Mouse (Mus musculus) neural tube, embryonic 13.5 days (tissue): ENCODE data around the gene Ncapd3. TPM values are rescaled to one million over a fixed set of nuclear protein-coding genes. Genes with fewer than 3 reads are reported as not detected.

Source experiments
- ATAC-seq: fragments of 200-750 bp; cut with Nextera tagmentation; 2 replicates; pipeline ENCODE4 v1.8.0; 2017; ENCODE audit warnings: low read depth, mild to moderate bottlenecking, moderate TSS enrichment, moderate library complexity
- H3K27ac ChIP-seq: fragments of 300-500 bp; sonication (generic); replicated peaks from 2 replicates; pipeline ENCODE4 v1.5.1; 2015; ENCODE audit warnings: moderate library complexity, mild to moderate bottlenecking, inconsistent platforms
- H3K27me3 ChIP-seq: fragments of 300-500 bp; sonication (generic); 2 replicates; pipeline ENCODE4 v1.6.1; 2015; ENCODE audit warnings: mild to moderate bottlenecking, inconsistent platforms
- H3K36me3 ChIP-seq: fragments of 300-500 bp; sonication (generic); 2 replicates; pipeline ENCODE4 v1.6.1; 2015; ENCODE audit warnings: mild to moderate bottlenecking, inconsistent platforms
- H3K4me1 ChIP-seq: fragments of 300-500 bp; sonication (generic); replicated peaks from 2 replicates; pipeline ENCODE4 v1.6.1; 2015; ENCODE audit warnings: inconsistent platforms
- H3K4me2 ChIP-seq: fragments of 300-500 bp; sonication (generic); 2 replicates; pipeline ENCODE4 v1.6.1; 2015; ENCODE audit warnings: inconsistent platforms, mild to moderate bottlenecking, moderate library complexity
- H3K4me3 ChIP-seq: fragments of 300-500 bp; sonication (generic); 2 replicates; pipeline ENCODE4 v1.5.1; 2015; ENCODE audit warnings: mild to moderate bottlenecking, inconsistent platforms
- H3K9ac ChIP-seq: fragments of 300-500 bp; sonication (generic); 2 replicates; pipeline ENCODE4 v1.6.1; 2015; ENCODE audit warnings: moderate library complexity, mild to moderate bottlenecking, inconsistent platforms
- H3K9me3 ChIP-seq: fragments of 300-500 bp; sonication (generic); 2 replicates; pipeline ENCODE4 v1.6.1; 2016; ENCODE audit warnings: inconsistent platforms
- WGBS: fragments of 180-500 bp; shearing (Covaris S2); methylation state at CpG from one replicate; pipeline ENCODE4 v1.1.7; 2015; 5-methylcytosine and 5-hydroxymethylcytosine counted together
- polyA plus RNA-seq: library from polyadenylated mRNA; unstranded; fragments of >200 nt; fragmentation: Nextera tagmentation; extraction: Ambion mirVana; gene quantifications from 2 replicates; pipeline ENCODE4 v1.2.1, GENCODE M21; 2015

Ncapd3 gene
- polyA plus RNA-seq, 1 experiment from 2014 or later: 13.6 TPM

DNA sequence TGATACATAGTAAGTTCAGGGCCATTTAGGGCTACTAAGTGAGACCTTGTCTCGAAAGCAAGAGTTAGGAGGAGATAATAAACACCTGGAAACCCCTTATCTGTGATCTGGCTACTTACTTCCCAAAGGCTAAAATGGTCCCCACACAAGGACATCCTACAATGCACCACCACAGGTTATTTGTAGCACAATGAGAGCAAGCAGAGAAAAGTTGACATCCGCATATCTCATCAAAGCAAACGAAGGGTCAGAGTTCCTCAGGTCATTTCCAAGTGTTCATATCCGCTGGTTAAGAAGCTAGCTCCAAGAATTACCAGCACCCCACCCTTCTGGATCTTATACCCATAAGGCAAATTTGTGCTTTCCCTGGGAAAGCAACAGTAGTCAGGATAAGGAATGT lies 78.5 kb downstream of the Ncapd3 start:
- Histone ChIP-seq H3K4me2 (no peak overlapping the region), H3K4me1 (peaks cover 28% of the 10 kb centered on the region), H3K9me3 (no peaks in the 10 kb centered on the region), H3K36me3 (peaks cover 21% of the 10 kb centered on the region), H3K27me3 (no peaks in the 10 kb centered on the region), H3K27ac (no peak overlapping the region), H3K4me3 (no peak overlapping the region), H3K9ac (no peak overlapping the region)
- 88% methylated on average over 4 of the region's 4 CpGs for WGBS
- ATAC-seq: no peak

DNA sequence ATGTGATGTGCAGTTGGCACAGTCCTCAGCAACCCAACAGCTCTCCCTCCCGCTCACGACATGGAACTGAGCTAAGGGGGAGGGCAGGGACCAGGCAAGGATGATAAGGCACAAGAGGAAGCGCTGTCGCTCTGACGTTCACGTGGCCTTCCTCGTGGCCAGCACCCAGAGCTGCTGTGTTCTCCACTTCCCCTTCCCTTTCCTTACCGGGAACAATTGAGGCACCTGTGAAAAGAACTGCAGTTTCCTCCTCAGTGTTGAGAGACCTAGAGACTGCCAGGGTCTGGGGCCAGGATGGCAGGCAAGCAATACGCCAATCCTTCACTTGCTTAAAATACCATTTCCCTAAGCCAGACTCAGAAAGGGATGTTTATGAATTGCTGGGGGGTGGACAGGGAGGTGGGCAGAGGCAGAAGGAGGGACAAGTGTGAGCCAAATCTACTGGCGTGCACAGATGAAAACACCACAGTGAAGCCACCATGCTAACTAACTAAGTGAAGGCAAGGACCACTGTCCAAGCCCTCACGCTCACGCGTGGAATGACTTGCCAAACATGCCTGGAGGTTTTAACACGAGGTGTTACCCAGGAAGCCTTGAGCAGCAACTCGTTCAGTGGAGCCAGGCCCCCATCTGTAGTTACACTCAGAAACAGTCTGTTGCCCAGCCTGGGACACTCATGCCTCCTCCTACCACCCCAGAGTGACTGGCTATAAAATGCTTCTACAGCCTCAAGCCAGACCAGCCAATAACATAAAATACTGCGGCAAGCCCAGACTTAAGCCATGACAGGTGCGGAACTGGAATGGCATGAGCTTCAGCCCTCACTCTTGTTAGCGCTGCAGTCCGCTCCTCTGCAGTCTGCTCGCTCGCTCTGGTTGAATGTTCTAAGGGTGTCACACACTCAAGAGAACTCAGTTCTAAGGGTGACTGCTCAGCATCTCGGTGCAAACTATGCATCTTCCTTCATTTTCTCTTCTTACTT lies 79.8 kb downstream of the Ncapd3 start:
- no peak overlapping the region for H3K4me2 ChIP-seq
- H3K9me3 ChIP-seq: no peaks in the 10 kb centered on the region
- H3K36me3 ChIP-seq: peaks cover 7% of the 10 kb centered on the region
- no peak overlapping the region for H3K4me3 ChIP-seq
- no peaks in the 10 kb centered on the region for H3K27me3 ChIP-seq
- ATAC-seq: no peak
- no peak overlapping the region for H3K9ac ChIP-seq
- 69% methylated on average over 22 of the region's 22 CpGs for WGBS
- H3K27ac ChIP-seq: no peak overlapping the region
- H3K4me1 ChIP-seq: peaks cover 28% of the 10 kb centered on the region

DNA sequence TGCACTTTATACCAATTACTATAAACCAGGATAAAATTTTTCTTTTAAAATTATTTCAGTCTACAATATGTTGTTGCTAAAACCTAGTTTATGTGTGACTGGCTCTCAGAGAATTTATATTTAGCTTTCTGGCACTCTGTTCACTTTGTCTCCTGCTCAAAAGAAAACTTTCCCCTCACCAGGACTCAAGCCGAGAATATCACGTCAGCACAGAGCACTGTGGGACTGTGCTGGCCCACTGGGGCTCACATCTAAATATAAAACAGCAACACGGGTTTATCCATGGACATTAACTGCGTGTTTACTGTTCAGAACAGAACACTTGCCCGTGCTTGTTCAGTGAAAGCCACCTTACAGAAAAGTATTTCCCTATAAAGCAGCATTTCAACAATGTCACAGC lies 80.7 kb downstream of the Ncapd3 start:
- no peaks in the 10 kb centered on the region for H3K9me3 ChIP-seq
- no peaks in the 10 kb centered on the region for H3K27me3 ChIP-seq
- H3K4me3 ChIP-seq: no peak overlapping the region
- no peak overlapping the region for H3K9ac ChIP-seq
- ATAC-seq: no peak
- no peaks in the 10 kb centered on the region for H3K36me3 ChIP-seq
- 57% methylated on average over 5 of the region's 5 CpGs for WGBS
- H3K4me1 ChIP-seq: peaks cover 28% of the 10 kb centered on the region
- no peak overlapping the region for H3K4me2 ChIP-seq
- H3K27ac ChIP-seq: no peak overlapping the region

DNA sequence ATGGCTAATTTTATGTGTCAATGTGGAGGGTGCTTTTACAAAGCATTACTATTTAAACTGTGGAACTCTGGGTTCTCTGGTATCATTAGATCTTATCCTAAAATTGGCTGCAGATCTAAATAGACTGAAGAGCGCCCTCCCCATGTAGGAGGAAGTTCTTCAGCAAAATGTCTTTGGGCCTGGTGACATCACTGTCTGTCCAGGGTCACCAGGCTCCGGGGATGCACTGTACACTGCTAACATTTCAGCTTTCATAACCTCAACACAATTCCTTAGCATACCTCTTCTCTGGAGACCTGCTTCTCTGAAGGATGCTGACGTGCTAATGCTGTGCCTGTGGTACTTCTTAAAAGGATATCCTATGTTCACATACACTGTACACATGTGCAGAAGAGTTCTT lies 81.8 kb downstream of the Ncapd3 start:
- Histone ChIP-seq H3K9ac (no peak overlapping the region), H3K36me3 (no peaks in the 10 kb centered on the region), H3K27ac (no peak overlapping the region), H3K4me2 (no peak overlapping the region), H3K4me1 (peaks cover 24% of the 10 kb centered on the region), H3K27me3 (no peaks in the 10 kb centered on the region), H3K9me3 (no peaks in the 10 kb centered on the region), H3K4me3 (no peak overlapping the region)
- no peak for ATAC-seq
- WGBS: 92% methylated on average over 3 of the region's 3 CpGs

DNA sequence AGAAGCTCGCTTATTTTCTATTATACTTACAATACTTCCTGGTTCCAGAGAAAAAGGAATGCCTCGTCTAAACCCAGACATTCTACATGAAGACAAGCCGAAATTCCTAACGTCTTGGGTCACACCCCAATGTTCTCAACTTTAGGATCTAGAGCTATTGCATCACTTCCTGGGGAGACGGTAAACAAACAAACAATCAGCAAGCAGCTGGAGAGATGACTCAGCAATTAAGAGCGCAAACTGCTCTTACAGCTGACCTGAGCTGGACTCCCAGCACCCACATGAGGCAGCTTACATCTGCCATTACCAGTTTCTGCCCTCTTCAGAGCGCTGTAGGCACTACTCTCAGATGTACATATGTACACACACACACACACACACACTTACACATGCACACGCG lies 91.3 kb downstream of the Ncapd3 start:
- Histone ChIP-seq H3K9me3 (no peaks in the 10 kb centered on the region), H3K27ac (no peak overlapping the region), H3K4me2 (no peak overlapping the region), H3K27me3 (no peaks in the 10 kb centered on the region), H3K4me3 (no peak overlapping the region), H3K9ac (no peak overlapping the region), H3K36me3 (no peaks in the 10 kb centered on the region), H3K4me1 (peaks cover 41% of the 10 kb centered on the region)
- WGBS: 85% methylated on average over 9 of the region's 9 CpGs
- ATAC-seq: no peak

DNA sequence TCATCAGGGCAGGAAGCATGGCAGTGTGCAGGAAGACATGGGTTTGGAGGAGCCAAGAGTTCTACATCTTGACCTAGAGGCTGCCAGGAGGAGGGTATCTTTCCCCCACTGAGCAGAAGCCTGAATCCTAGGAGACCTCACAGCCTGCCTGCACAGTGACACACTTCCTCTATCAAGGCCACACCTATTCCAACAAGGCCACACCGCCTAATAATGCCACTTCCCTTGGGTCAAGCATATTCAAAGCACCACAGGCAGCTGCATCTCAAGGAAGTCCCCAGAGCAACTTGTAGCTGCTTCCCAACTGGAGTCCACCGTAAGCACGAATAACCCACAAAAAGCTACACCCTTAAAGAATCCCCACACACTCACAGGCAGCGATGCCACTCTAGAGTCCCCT lies 92.1 kb downstream of the Ncapd3 start:
- no peak overlapping the region for H3K4me3 ChIP-seq
- H3K27ac ChIP-seq: no peak overlapping the region
- no peak overlapping the region for H3K9ac ChIP-seq
- H3K27me3 ChIP-seq: no peaks in the 10 kb centered on the region
- H3K4me1 ChIP-seq: peaks cover 44% of the 10 kb centered on the region
- H3K4me2 ChIP-seq: no peak overlapping the region
- ATAC-seq: no peak
- H3K9me3 ChIP-seq: peaks cover 7% of the 10 kb centered on the region; the same call in 1 of the 2 replicates
- 84% methylated on average over 4 of the region's 4 CpGs for WGBS
- no peaks in the 10 kb centered on the region; the same call in 1 of the 2 replicates for H3K36me3 ChIP-seq

DNA sequence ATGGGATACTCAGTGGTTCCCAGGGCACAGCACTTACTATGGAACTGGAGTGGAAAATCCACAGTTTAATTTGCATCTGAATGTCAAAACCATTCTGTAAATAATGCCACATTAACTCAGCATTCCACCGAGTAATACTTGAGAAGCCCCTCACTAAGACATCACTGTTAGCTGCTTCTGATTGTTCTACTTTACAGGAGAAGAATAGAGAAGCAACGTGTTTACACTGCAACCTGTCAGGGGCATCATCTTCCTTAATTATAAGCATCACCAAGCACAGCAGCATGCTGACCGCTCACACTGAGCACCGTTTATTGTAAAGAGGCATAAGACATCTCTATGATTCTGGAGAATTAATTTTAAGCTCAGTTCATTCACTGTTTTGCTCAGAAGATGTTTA lies 93.0 kb downstream of the Ncapd3 start:
- 48% methylated on average over 4 of the region's 4 CpGs for WGBS
- H3K36me3 ChIP-seq: no peaks in the 10 kb centered on the region; the same call in 1 of the 2 replicates
- peak overlapping the region; percentile 61 for H3K27ac ChIP-seq
- peaks cover 41% of the 10 kb centered on the region for H3K4me1 ChIP-seq
- no peak overlapping the region for H3K4me3 ChIP-seq
- no peak overlapping the region for H3K9ac ChIP-seq
- peaks cover 7% of the 10 kb centered on the region; the same call in 1 of the 2 replicates for H3K9me3 ChIP-seq
- no peak for ATAC-seq
- H3K4me2 ChIP-seq: no peak overlapping the region
- no peaks in the 10 kb centered on the region for H3K27me3 ChIP-seq

DNA sequence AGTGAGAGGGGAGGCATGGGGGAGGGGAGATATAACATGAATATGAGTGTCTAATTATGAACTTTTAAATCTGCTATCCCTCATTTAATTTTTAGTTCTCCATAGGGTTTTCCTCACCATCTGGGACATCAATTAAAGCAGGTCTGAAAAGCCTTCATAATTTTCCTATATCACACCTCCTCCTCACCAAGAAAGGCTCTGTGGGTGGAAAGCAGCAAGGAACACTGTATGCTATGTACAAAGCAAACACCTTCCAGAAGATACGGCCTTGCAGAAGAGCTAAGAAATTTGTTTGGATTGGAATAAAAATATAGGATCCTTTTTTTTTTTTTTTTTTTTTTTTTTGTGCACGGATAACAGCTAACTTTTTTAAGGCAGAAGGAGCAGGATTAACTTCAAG lies 94.0 kb downstream of the Ncapd3 start:
- H3K27ac ChIP-seq: no peak overlapping the region
- H3K9me3 ChIP-seq: peaks cover 7% of the 10 kb centered on the region; the same call in 1 of the 2 replicates
- no peaks in the 10 kb centered on the region for H3K27me3 ChIP-seq
- H3K4me2 ChIP-seq: no peak overlapping the region
- H3K4me1 ChIP-seq: peaks cover 38% of the 10 kb centered on the region
- no peak for ATAC-seq
- no peaks in the 10 kb centered on the region; the same call in 1 of the 2 replicates for H3K36me3 ChIP-seq
- H3K9ac ChIP-seq: no peak overlapping the region
- 83% methylated on average over 2 of the region's 2 CpGs for WGBS
- no peak overlapping the region for H3K4me3 ChIP-seq

DNA sequence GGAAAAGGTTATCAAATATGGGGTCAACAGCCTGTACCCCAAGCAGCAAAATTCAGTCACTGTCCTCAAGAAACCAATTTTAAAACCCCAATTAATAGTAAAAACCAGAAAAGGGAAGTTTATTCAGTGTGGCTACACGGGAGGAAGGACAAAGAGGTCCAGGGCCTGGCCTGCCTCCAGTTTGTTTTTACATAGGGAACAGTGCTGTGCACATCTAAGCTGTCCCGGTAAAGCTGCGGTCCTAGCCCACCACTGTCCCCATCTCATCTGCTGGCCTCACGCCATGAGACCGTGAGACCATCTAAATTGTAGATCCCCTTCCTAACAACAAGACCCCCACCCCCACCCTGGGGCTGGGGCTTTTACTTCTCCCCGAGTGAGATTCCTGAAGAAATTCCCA lies 95.5 kb downstream of the Ncapd3 start:
- no peak overlapping the region for H3K4me3 ChIP-seq
- H3K9me3 ChIP-seq: peaks cover 7% of the 10 kb centered on the region; the same call in 1 of the 2 replicates
- 47% methylated on average over 6 of the region's 6 CpGs for WGBS
- H3K27me3 ChIP-seq: no peaks in the 10 kb centered on the region
- H3K4me1 ChIP-seq: peaks cover 38% of the 10 kb centered on the region
- H3K36me3 ChIP-seq: no peaks in the 10 kb centered on the region; the same call in 1 of the 2 replicates
- peak overlapping the region; percentile 42; the same call in 1 of the 2 replicates for H3K27ac ChIP-seq
- H3K4me2 ChIP-seq: no peak overlapping the region
- no peak; the same call in 1 of the 2 replicates for ATAC-seq
- H3K9ac ChIP-seq: no peak overlapping the region

DNA sequence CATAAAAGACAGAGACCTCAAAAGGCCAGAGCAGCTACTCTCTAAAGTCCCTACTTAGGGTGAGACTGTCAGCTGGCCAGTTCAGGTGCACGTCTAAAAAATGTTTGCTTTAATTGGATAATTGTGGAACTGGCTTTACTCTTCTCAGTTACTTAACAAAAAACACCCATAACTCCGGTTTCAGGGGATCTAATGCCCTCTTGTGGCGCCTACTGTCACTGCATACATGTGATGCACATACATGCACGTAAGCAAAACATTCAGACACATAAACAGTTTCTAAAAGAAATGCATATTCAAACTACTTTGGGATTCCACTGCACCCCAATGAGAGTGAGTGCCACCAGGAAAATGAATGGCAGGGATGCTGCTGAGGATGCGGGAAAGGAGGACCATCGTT lies 96.6 kb downstream of the Ncapd3 start:
- no peak for ATAC-seq
- 0 out of 2 replicates have a peak overlapping the region, but pooled peaks have one; percentile 18 for H3K27ac ChIP-seq
- H3K9ac ChIP-seq: no peak overlapping the region
- H3K36me3 ChIP-seq: no peaks in the 10 kb centered on the region; the same call in 1 of the 2 replicates
- H3K27me3 ChIP-seq: no peaks in the 10 kb centered on the region
- no peak overlapping the region for H3K4me3 ChIP-seq
- no peak overlapping the region for H3K4me2 ChIP-seq
- peaks cover 34% of the 10 kb centered on the region for H3K4me1 ChIP-seq
- 92% methylated on average over 6 of the region's 6 CpGs for WGBS
- peaks cover 7% of the 10 kb centered on the region; the same call in 1 of the 2 replicates for H3K9me3 ChIP-seq

DNA sequence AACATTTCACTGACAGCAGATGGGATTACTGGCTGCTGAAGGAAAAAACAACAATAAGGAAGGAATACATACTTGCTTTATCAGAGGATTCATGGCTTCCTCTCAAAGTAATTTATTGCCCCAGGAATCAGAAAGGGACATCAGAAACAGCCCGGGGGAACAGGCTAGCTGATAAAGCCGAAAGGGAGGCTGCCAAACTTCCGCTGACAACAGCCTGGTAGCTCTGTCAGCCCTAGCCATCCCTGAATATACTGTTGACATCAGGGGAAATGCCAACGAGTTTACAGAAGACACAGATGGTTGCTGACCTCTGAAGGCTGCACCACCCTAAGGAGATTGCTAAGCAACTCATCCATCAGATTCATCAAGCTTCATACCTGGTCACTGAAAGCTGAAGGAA lies 98.7 kb downstream of the Ncapd3 start:
- H3K4me2 ChIP-seq: no peak overlapping the region
- no peak overlapping the region for H3K9ac ChIP-seq
- no peak overlapping the region for H3K27ac ChIP-seq
- H3K4me3 ChIP-seq: no peak overlapping the region
- H3K27me3 ChIP-seq: no peaks in the 10 kb centered on the region
- ATAC-seq: no peak
- H3K36me3 ChIP-seq: no peaks in the 10 kb centered on the region; the same call in 1 of the 2 replicates
- peaks cover 25% of the 10 kb centered on the region for H3K4me1 ChIP-seq
- peaks cover 7% of the 10 kb centered on the region; the same call in 1 of the 2 replicates for H3K9me3 ChIP-seq
- WGBS: 76% methylated on average over 4 of the region's 4 CpGs

DNA sequence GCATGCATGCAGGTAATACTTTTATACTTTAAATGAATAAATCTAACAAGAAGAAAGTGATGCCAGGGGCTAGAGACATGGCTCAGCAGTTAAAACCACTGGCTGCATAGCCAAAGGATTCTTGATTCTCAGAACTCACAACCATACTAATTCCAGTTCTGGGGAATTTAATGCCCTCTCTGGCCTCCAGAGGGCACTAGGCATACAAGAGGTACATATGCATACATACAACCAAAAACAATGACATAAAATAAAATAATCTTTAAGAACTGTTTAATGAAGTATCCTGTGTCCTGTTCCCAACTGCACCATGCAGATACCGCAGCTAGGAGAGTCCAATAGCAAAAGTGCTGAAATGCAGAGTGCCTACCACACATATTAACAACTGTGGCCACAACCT lies 104.4 kb downstream of the Ncapd3 start:
- Histone ChIP-seq H3K9me3 (no peaks in the 10 kb centered on the region), H3K4me2 (no peak overlapping the region), H3K4me1 (peaks cover 4% of the 10 kb centered on the region), H3K27me3 (no peaks in the 10 kb centered on the region), H3K36me3 (no peaks in the 10 kb centered on the region), H3K4me3 (no peak overlapping the region), H3K9ac (no peak overlapping the region), H3K27ac (no peak overlapping the region)
- ATAC-seq: no peak
- 81% methylated on average over 1 of the region's 1 CpGs for WGBS
